Mouse (Mus musculus) small intestine, adult 2 months (tissue): Measurements from ENCODE around the gene Rrp36.

Experiments used
- CTCF ChIP-seq: fragments of 200-500 bp; IDR thresholded peaks from 2 replicates; pipeline ENCODE4 v1.5.1; 2012; ENCODE audit warnings: low read depth, mild to moderate bottlenecking, control low read depth, inconsistent platforms, low read length, moderate library complexity, mixed read lengths; ENCODE audit not compliant: insufficient replicate concordance, insufficient read length; ENCODE audit errors: extremely low read depth
- POLR2A ChIP-seq: fragments of 200-500 bp; IDR thresholded peaks from 2 replicates; pipeline ENCODE4 v1.6.1; 2012; ENCODE audit warnings: low read depth, mild to moderate bottlenecking, control low read depth, inconsistent platforms, low read length, moderate library complexity

- TF ChIP-seq CTCF (no peak), POLR2A (no peak)
Measured at GRCm38 (mm10) chr17:46627409-46627808, 46.7 kb downstream of the Rrp36 start.
